Mouse (Mus musculus): ENCODE data around the gene Jazf1.

Jazf1 gene

GRCm38 (mm10) chr6:52851019-52851418 lies 217.4 kb downstream of the Jazf1 start:
- DNase-seq (ENCODE audit: low spot score): no peak

- no peak for DNase-seq (ENCODE audit: low spot score)
These were observed 220.2 kb downstream of the Jazf1 start for GRCm38 (mm10) chr6:52848199-52848598.

- DNase-seq (ENCODE audit: low spot score): no peak
These were observed 222.1 kb downstream of the Jazf1 start for GRCm38 (mm10) chr6:52846314-52846713.

DNA sequence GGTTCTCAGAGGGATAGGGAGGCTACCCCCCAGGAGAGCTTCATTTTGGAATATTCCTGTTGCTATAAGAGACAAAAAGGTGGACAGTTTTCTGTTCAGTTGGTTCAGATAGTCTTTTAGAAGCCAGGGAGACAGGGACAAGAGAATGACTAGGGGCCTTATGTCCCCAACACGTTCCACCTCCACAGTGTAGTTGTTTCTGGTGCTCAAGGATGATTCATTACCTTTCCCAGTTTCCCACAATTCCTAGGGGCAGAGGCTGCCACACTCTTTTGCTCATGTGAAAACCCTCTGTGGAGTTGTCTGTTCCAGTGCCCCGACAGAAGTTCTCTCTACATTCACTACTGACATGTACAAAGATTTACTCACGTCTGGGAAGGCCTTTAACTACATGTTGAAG lies 223.7 kb downstream of the Jazf1 start:
- no peak for DNase-seq (ENCODE audit: low spot score)

DNA sequence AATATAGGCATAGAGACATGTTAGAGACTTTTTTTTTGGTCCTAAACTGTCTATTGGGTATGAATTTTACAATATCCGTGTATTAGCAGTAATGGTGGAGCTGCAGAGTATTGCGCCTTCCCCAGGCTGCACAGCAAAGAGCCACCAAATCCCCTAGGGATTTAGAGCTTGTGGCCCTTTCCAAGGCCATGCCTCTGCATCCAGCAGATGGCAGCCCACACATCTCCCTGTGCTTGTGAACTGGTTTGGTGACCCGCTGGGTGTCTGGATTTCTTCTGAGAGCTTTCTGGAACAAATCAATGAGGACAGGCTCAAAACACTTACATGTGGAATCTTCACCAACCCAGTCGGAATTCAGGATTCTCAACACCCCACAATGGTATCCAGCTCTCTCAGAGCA lies 225.4 kb downstream of the Jazf1 start:
- no peak for DNase-seq (ENCODE audit: low spot score)

DNA sequence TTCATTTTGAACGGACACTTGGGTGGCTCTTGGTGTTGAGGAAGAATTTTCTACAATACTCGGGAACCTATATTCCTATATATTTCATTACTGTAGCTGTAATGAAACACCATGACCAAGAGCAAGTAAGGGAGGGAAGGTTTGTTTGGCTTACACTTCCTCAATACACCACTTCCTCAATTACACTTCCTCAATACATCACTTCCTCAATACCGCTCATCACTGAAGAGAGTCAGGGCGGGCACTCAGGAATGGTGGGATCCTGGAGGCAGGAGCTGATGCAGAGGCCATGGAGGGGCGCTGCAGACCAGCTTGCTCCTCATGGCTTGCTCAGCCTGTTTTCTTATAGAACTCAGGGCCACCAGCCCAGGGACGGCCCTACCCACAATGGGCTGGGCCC lies 225.8 kb downstream of the Jazf1 start:
- no peak for DNase-seq (ENCODE audit: low spot score)

- DNase-seq (ENCODE audit: low spot score): no peak
These were observed 226.8 kb downstream of the Jazf1 start for GRCm38 (mm10) chr6:52841611-52842010.

DNA sequence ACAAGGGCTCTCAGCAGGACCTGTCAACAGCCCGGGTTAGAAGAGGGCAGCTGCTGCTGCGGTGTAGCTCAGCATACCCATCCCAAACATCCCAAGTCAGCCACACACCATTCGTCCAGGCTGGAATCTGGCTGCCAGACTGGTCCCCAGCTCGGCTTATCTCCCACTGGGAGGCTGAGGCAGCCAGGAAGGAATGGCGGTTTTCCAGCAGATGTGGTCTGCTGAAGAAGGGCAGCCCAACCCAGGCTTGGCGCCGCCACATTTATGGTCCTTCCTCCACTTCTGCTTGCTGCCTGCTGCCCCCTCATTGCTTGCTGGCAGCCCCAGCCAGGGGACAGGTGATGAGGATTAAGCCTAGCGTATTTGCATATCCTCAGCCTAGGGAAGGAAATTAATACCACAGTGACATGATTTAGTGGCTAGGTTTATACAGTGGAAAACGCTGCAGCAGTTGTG lies 227.8 kb downstream of the Jazf1 start:
- no peak for DNase-seq (ENCODE audit: low spot score)

DNA sequence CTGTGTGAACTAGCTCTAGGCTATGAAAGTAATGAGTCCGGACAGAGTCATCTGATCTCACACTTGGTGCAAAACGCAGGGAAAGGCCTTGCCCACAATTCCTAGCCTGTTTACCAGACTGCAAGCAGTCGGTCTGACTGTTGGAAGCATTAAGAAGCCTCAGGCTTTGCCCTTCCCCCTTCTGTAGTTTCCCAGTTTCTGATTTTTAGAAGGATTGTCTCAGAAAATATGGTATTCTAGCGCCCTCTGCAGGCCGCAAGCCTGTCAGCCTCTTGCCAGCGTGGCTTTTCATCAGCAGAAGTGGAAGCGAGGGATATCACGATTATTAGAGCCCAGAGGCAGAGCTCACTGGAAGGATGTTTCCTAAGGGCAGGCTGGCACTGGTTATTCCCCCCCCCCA lies 229.7 kb downstream of the Jazf1 start:
- DNase-seq (ENCODE audit: low spot score): peak; percentile 67

- no peak for DNase-seq (ENCODE audit: low spot score)
These were observed 230.6 kb downstream of the Jazf1 start for GRCm38 (mm10) chr6:52837792-52838191.

DNA sequence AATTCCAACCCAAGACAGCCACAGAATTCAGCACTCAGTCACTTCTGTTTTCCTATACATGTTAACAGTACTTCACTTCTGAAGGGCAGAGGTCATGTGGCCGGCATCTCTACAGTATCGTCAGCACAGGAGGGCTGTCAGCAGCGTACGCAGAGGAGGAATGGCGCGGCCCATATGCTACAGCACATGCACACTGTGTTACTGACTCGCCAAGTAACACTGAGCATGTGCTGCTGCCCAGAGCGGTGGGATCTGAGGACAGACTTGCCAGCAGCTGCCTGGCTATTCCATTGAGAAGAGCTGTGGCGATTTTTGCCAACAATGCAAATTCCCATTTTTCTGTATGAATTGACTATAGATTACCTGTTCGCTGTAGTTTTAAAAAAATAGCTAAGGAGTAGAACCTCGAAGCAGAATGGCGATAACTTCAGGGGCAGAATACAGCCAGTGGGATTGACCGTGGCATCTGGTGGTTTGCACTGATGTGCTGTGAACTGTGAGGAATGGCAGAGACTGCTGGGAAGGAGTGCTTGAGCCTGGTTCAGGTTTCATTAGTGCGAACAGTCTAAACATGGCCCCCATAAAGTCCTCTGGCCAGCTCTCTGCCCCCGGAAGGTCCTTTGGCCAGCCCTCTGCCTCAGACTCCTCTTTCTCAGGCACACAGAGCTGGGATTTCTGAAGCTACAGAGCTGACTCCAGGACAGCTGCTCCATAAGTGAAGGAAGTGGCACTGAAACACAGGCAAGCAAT lies 232.1 kb downstream of the Jazf1 start:
- DNase-seq (ENCODE audit: low spot score): no peak

GRCm38 (mm10) chr6:52827752-52828277 lies 240.6 kb downstream of the Jazf1 start:
- DNase-seq (ENCODE audit: low spot score): no peak

GRCm38 (mm10) chr6:52825535-52825934 lies 242.9 kb downstream of the Jazf1 start:
- peak; percentile 73 for DNase-seq (ENCODE audit: low spot score)

DNA sequence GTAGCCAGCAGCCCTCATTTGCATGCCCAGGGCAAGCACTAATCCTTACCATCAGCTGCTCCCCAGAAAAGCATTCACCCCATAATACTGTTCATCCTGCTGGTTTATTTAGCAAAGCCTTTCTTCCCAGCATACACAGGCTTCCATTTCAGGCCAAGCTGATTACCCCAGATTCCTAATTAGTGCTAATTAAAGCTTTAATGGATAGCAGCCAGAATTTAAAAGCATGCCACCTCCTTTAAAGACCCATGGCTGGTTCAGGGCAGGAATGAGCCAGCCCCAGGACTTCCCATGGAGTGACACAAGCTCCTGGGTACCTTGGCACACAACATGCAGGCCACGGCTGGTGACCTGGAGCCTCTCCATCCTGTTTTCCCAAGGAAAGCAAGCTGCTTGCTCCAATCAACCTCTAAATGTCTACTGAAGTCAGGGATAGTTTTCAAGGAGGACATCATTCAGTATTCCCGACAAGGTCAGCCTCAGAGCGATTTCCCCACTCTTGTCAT lies 243.4 kb downstream of the Jazf1 start:
- DNase-seq (ENCODE audit: low spot score): peak; percentile 32

DNA sequence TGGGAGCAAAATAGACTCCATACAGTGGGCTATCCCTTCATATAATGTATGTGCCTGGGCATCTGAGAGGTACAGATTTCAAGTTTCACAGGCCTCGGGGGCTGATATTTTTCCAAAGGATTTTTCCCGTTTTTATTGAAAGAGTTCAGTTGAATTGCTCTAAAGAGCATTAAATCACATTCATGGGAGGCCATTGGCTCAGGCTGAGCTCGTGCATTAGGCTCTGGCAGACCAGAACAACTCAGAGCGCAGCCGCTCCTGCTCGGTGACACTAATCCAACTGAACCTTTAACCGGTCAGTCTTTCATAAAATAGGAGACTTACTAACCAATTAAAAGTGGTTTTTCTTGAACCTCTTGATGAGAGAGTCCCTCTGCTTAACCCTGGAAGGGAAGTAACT lies 245.4 kb downstream of the Jazf1 start:
- DNase-seq (ENCODE audit: low spot score): no peak

DNA sequence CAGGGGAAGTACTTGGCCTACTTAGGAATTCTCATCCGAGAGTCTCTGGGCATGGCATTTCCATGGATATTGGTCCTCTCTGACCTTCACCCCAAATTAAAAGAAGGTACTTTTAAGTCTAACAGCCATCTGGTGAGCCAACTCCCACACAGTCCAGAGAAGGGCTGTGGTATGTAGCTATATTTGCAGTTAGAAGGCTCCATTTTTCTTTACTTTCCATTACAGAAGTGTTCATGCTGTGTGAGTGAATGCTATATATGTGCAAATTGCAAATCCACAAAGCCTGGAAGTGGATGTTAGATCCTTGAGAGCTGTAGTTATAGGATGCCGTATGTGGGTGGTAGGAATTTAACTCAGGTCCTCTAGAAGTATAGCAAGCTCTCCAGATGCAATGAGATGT lies 245.8 kb downstream of the Jazf1 start:
- no peak for DNase-seq (ENCODE audit: low spot score)

GRCm38 (mm10) chr6:52819353-52819752 lies 249.1 kb downstream of the Jazf1 start:
- no peak for DNase-seq (ENCODE audit: low spot score)

- no peak for DNase-seq (ENCODE audit: low spot score)
These were observed 250.4 kb downstream of the Jazf1 start for GRCm38 (mm10) chr6:52818041-52818440.

- no peak for DNase-seq (ENCODE audit: low spot score)
These were observed 251.1 kb downstream of the Jazf1 start for GRCm38 (mm10) chr6:52817203-52817874.

DNA sequence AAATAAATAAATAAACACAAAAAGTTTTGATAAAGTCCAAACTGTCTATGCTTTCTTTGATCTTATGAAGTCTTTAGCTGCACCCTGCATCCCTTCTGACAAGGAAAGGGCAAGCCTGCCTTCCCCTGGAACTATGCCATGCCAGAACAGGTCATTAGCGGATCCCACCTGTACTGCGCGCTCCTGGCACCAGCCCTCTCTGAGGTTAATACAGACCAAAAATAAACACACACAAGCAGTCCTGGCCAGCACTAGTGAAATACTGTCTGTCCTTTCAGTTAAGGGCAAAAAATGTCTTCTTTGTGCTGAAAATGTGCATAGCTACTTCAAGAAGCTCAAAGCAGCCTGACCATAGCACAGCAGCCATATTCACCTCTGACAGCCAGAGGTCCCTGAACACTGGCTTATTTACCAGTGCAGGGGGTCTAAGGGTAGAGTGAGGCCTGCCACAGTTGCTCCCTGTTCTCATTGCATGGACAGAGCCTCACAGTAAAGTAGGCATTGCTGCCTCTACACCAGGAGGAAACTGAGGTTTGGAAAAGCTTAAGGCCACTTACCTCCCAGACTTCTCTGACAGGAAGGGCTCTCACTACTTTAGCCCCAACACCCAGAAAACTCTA lies 263.1 kb downstream of the Jazf1 start:
- no peak for DNase-seq (ENCODE audit: low spot score)

GRCm38 (mm10) chr6:52802181-52802580 lies 266.2 kb downstream of the Jazf1 start:
- no peak for DNase-seq (ENCODE audit: low spot score)

DNA sequence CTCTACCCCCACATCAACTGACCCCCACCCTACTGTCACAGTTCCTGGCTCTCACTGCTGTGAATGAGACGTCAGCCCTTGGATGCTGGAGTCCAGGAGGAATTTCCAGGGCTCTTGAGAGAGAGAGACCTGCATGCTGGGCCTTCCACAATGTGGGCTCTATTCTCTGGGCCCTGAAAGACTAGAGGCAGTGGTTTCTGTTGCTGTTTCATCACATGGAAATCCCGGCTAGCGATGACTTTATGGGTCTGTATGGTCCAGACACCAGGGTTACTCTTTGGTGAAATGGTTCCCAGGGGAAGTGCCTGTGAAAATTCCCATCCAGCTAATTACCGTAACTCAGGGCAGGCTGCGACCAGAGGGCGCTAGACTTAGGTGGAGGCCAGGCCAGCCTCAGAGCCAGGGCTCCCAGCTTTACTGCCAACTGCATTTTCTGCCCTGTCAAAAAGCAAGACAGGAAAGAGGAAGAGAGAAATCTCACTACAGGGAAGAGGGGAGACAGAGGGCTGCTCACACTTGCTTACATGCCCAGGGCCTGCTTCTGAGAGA lies 271.1 kb downstream of the Jazf1 start:
- DNase-seq (ENCODE audit: low spot score): no peak

Measured in left cerebral cortex, adult 11 months (tissue).